Comparison of ENCODE assay signal across 17 mouse cellular contexts in the genomic region with DNA sequence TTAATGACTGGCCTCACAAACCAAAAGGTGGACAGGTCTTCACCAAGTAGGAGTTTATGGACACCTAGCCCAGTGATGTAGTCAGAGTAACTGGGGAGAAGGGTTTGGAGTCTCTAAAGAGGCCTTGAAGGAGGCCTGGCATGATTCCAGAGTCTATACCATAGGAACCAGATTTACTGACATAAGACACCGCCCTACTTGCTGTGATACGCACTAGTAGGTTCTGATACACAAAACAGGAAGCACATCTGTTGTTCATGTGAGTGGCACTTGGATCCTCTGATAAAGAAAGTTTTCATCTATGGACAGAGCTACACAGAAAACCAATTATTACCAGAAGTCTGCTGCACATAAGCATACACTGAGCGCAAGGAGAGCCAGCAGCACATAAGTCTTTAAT.
"Had no signal": no experiment of that assay in that cellular context is flagged by ENCODE, and none has a peak within 500 bp of the region (broad histone marks: within the 10 kb centered on the region; RNA-seq: fewer than 3 reads in every experiment).

No protein-coding gene starts in this region.

- DNase-seq: kidney, adult 2 months; kidney, postnatal 14 days; liver; lung, adult 2 months; lung, postnatal 10 days; midbrain, embryonic 14.5 days; retina, postnatal 1 day; right cerebral cortex, postnatal 4 days; thymus, adult 2 months; thymus, postnatal 25 days had no signal

- H3K9ac ChIP-seq: kidney, embryonic 15.5 days; liver, embryonic 14.5 days; stomach, embryonic 15.5 days had no signal

- H3K4me3 ChIP-seq: kidney, embryonic 15.5 days; left cerebral cortex, adult 2 months; midbrain, embryonic 10.5 days; myocyte; stomach, embryonic 15.5 days had no signal

- H3K4me1 ChIP-seq: kidney, embryonic 15.5 days; midbrain, embryonic 10.5 days; stomach, embryonic 15.5 days had no signal

- H3K27ac ChIP-seq: kidney, embryonic 15.5 days; left cerebral cortex, adult 2 months; liver, embryonic 14.5 days; midbrain, embryonic 10.5 days; stomach, embryonic 15.5 days had no signal

- H3K4me2 ChIP-seq: kidney, embryonic 15.5 days; stomach, embryonic 15.5 days had no signal

- H3K36me3 ChIP-seq: kidney, embryonic 15.5 days; midbrain, embryonic 10.5 days; stomach, embryonic 15.5 days had no signal

- ATAC-seq: intestine, embryonic 16.5 days had no signal

- H3K9me3 ChIP-seq: kidney, embryonic 15.5 days; midbrain, embryonic 10.5 days; stomach, embryonic 15.5 days had no signal

- H3K27me3 ChIP-seq: kidney, embryonic 15.5 days; stomach, embryonic 15.5 days had no signal
